Mouse (Mus musculus) cortical plate, adult 2 months (tissue): ENCODE results near the gene Lrrk1.

Source experiments
- CTCF ChIP-seq: fragments of 200-500 bp; IDR thresholded peaks from 2 replicates; pipeline ENCODE4 v1.5.1; 2011; ENCODE audit warnings: mild to moderate bottlenecking, control low read depth, low read length; ENCODE audit not compliant: insufficient read depth; ENCODE audit errors: extremely low read depth
- POLR2A ChIP-seq: fragments of 200-500 bp; IDR thresholded peaks from 2 replicates; pipeline ENCODE4 v1.6.1; 2011; ENCODE audit warnings: mild to moderate bottlenecking, low read length, control low read depth; ENCODE audit not compliant: insufficient read depth; ENCODE audit errors: extremely low read depth

DNA sequence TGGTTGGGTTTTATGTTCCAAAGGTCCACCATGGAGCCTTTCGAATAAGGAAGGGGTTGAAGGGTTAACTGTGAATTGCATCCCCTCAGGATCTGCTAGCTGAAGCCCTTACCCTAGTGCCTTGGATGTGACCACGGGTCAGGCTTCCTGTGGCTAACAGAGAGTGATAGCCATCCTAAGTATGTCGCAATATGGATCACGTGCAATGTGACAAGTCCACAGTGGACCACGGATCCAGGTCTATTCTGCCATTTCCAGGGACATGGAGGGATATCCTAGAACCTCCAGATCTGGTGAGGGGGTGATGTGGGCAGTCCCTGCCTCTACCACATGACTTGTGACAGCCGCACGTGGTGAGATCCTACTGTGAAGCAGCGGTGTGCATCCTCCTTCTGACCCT lies 133.2 kb downstream of the Lrrk1 start:
- TF ChIP-seq POLR2A, result no peak
- no peak for TF ChIP-seq CTCF
